Mouse (Mus musculus): ENCODE measurements around the gene BC051665.

BC051665 gene

GRCm38 (mm10) chr13:60786264-60786663 lies at the start of gene BC051665:
Gene BC051665, minus strand, starts transcription at chr13:60786364.
- no peak for DNase-seq (ENCODE audit: low spot score)

GRCm38 (mm10) chr13:60826052-60826451 lies 39.9 kb upstream of the BC051665 start:
- no peak for DNase-seq (ENCODE audit: low spot score)

GRCm38 (mm10) chr13:60820486-60821175 lies 34.5 kb upstream of the BC051665 start:
- DNase-seq (ENCODE audit: low spot score), result no peak

- DNase-seq (ENCODE audit: low spot score), result no peak
These were observed 33.3 kb upstream of the BC051665 start for GRCm38 (mm10) chr13:60819469-60819868.

GRCm38 (mm10) chr13:60813722-60814121 lies 27.6 kb upstream of the BC051665 start:
- DNase-seq (ENCODE audit: low spot score), result no peak

GRCm38 (mm10) chr13:60812768-60813167 lies 26.6 kb upstream of the BC051665 start:
- DNase-seq (ENCODE audit: low spot score), result no peak

- no peak for DNase-seq (ENCODE audit: low spot score)
These were observed 23.5 kb upstream of the BC051665 start for GRCm38 (mm10) chr13:60809690-60810089.

- no peak for DNase-seq (ENCODE audit: low spot score)
These were observed 16.6 kb upstream of the BC051665 start, which contains the start of gene Ctsll3 for GRCm38 (mm10) chr13:60802749-60803148. Gene Ctsll3, minus strand, starts transcription at chr13:60802849.

GRCm38 (mm10) chr13:60789466-60789865 lies 3.3 kb upstream of the BC051665 start:
- DNase-seq (ENCODE audit: low spot score), result no peak

GRCm38 (mm10) chr13:60783301-60783700 lies 2.9 kb downstream of the BC051665 start:
- no peak for DNase-seq (ENCODE audit: low spot score)

GRCm38 (mm10) chr13:60780534-60780933 lies 5.6 kb downstream of the BC051665 start:
- no peak for DNase-seq (ENCODE audit: low spot score)

GRCm38 (mm10) chr13:60761161-60761560 lies 25.0 kb downstream of the BC051665 start:
- no peak for DNase-seq (ENCODE audit: low spot score)

- no peak for DNase-seq (ENCODE audit: low spot score)
These were observed 25.8 kb downstream of the BC051665 start for GRCm38 (mm10) chr13:60760392-60760791.

GRCm38 (mm10) chr13:60759136-60759535 lies 27.0 kb downstream of the BC051665 start:
- no peak for DNase-seq (ENCODE audit: low spot score)

- no peak for DNase-seq (ENCODE audit: low spot score)
These were observed 28.9 kb downstream of the BC051665 start for GRCm38 (mm10) chr13:60757292-60757691.

GRCm38 (mm10) chr13:60755251-60755650 lies 30.9 kb downstream of the BC051665 start:
- no peak for DNase-seq (ENCODE audit: low spot score)

GRCm38 (mm10) chr13:60753216-60753615 lies 32.9 kb downstream of the BC051665 start:
- DNase-seq (ENCODE audit: low spot score), result no peak

GRCm38 (mm10) chr13:60750930-60751329 lies 35.2 kb downstream of the BC051665 start:
- DNase-seq (ENCODE audit: low spot score), result no peak

GRCm38 (mm10) chr13:60748556-60748955 lies 37.6 kb downstream of the BC051665 start:
- DNase-seq (ENCODE audit: low spot score), result no peak

GRCm38 (mm10) chr13:60747201-60747600 lies 39.0 kb downstream of the BC051665 start:
- DNase-seq (ENCODE audit: low spot score), result no peak

- DNase-seq (ENCODE audit: low spot score), result no peak
These were observed 39.9 kb downstream of the BC051665 start for GRCm38 (mm10) chr13:60746271-60746670.

GRCm38 (mm10) chr13:60745358-60745757 lies 40.8 kb downstream of the BC051665 start:
- no peak for DNase-seq (ENCODE audit: low spot score)

GRCm38 (mm10) chr13:60744736-60745135 lies 41.4 kb downstream of the BC051665 start:
- no peak for DNase-seq (ENCODE audit: low spot score)

GRCm38 (mm10) chr13:60744078-60744460 lies 42.1 kb downstream of the BC051665 start:
- peak; percentile 55 for DNase-seq (ENCODE audit: low spot score)

Data from spleen, adult 12 weeks (tissue).